Mouse (Mus musculus) layer of hippocampus, postnatal 10 days (tissue): ENCODE data around the gene Stx8. TPM values are rescaled to one million over a fixed set of nuclear protein-coding genes. Genes with fewer than 3 reads are reported as not detected.
A peak's percentile ranks its signal among the peaks of the same experiment; 100 is the strongest.

ENCODE experiments used
- DNase-seq, 2 experiments: peaks; one replicate each; pipeline ENCODE4 v3.0.0; 2021; ENCODE audit warnings: low spot score in 2 of 2
- long read RNA-seq: library from polyadenylated mRNA; stranded (forward); transcript quantifications from one replicate; pipeline ENCODE4 v2.0.0, GENCODE M21; 2023
- total RNA-seq, 2 experiments: library from RNA; stranded (reverse); gene quantifications; 2 replicates each; pipeline ENCODE4 v1.2.3; 2021

The Stx8 gene
- 10 to 100 TPM; 27.2 to 37.8 TPM for total RNA-seq
- long read RNA-seq, full-length matches to known transcripts, result 37 of 46 reads
- long read RNA-seq, partial matches to known transcripts, result 2 of 46 reads
- long read RNA-seq, other reads (novel, unspliced or antisense), result 7 of 46 reads

DNA sequence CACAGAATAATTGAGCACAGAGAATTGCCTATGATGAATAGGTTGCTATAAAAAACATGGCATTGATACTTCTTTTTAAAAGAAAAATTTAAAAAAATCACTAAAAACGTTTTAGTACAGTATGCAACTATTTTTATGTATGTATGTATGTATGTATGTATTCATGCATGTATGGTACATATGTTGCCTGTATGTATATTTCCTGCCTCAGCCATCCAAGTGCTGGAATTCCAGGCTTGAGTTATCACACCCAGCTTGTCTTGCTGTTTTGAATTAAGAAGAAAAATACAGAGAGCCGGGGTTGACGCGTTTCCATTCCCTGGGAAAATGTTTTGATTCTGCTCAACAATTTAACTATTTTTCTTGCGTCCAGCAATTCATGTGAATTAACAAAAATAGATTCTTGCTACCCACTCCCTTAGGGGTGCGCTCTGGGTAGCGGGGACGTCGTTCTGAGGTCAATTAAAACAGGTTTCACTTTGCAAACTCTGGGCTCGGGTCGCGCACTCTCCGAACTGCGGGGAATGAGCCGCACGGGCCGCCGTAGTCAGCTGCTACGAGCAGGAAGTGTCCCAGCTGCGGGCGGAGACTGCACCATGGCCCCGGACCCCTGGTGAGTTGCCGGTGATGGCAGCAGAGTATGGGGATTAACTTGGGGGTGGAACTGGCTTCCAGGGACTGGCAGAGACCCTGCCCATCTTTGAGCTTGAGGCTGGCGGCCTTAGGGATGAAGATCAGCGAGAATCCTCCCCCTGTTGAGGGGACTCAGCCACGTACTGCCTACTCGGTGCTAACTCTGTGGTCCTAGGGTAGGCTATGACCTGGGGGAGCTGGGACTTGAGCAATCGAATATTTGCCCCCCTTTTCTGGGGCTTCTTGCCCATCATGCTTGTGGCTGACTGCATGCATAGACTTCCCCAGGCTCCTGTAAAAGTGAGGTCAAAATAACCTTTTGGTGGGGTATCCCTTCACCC, at the start of gene Stx8:
TSS of gene Stx8 (plus strand) at position 289 of the 974 bp plus-strand sequence.
- DNase-seq, result peak; percentile 96 to 97

- DNase-seq, result no peak
These were observed 48.9 kb upstream of the Stx8 start for GRCm38 (mm10) chr11:67917126-67917525.

DNA sequence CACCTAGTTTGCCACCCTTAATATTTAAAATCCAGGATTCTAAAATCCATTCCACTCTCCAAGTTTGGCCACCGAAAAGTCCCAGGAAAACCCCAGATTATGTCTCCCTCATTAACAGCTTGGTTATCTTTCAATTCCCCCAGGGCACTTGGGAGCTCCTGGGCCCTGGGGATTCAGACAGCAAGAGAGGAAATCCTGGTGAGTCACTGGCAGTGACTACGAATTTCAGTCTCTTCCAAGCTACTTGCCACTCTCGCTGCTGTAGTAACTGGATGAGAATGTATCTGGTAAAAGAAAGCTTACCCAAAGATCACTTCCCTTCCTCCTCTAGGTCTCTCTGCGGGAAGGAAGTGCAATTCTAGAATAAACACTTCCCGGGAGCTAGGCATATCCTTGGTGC, 46.4 kb upstream of the Stx8 start:
- DNase-seq, result no peak

GRCm38 (mm10) chr11:67920226-67920960, 45.6 kb upstream of the Stx8 start:
- DNase-seq, result no peak

GRCm38 (mm10) chr11:67921091-67921826, 44.7 kb upstream of the Stx8 start:
- peak in 1 of 2 experiments; percentile 44 for DNase-seq

DNA sequence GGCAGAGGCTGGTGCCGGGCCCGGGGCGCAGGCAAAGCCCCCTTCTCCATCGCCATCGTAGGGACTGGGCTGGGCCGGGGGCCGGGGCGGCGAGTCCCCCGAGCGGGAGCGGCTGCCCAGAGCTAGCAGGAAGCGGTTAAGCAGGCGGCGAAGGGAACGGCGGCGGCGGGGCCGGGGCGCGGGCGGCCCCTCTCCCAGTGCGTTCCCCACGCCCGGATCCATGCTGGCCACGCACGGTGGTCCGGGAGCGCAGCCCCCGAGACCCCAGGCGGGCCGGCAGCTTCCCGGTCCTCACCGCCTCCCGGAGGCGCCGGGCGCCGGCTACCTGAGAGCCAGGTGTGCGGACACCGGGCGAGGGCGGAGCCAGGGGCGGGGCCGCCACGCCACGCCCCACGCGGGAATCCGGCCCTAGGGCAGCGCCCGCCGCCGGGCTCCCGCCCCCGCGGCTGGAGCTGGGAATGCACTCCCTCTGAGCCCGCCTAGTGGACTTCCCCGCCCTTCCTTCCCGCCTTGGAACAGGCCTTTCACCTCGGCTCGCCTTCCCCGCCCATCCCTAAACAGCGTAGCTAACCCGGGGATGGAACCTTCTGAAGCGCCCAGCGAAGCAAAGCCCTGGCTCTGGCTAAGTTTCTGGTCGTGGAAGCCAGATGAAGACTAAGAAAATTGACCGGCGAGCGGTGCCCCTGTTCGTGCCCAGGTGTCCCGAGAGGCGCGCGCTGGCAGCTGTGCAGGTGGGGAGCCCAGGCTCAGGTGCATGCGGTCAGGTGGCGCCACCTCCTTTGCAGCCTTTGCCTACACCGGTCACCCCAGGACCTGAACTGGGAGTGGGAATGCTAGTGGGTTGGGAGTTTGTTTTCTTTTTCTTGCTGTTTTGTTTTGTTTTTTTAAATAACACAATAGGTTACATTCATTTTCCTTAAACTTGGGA, 43.9 kb upstream of the Stx8 start, which contains the start of gene Usp43:
TSS of gene Usp43 (minus strand) at position 327 of the 928 bp plus-strand sequence.
- peak; percentile 28 to 42 for DNase-seq

DNA sequence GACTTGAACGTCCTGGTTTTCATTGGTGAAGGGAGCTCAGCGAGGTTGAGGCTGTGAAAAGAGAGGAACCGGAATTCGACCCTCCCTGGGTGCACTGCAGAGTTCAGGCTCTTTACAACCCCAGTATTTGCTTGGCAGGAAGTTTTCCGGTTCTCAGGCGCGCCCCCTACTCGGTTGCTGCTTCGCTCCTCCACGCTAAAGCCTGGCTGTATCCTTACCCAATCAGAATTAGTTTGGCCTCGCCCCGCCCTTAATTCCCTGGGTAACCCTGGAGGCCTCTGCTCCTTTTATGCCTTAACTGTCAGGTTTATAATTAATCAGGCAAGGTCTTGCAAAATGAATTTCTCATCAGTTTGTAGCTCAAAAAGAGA, 43.3 kb upstream of the Stx8 start:
- peak; percentile 45 to 68 for DNase-seq

GRCm38 (mm10) chr11:67923720-67924119, 42.3 kb upstream of the Stx8 start:
- DNase-seq, result no peak

DNA sequence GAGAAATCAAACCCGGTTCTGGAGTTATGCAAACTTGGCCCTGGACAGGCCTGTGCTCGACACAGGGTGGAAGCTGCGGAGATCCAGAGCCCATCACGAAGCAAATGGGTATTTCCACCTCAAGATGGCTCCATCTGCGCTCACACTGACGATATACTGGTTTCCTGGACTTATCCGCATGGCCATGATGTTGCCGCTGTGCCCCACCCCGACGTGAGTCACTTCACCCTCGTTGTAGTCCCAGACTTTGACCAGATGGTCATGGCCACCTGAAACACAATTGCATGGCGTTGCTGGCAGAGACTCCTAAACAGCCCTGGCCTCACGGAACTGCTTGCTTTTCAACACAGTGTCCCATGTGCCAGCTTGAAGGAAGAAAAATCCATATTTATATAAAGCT, 41.0 kb upstream of the Stx8 start:
- DNase-seq, result no peak

DNA sequence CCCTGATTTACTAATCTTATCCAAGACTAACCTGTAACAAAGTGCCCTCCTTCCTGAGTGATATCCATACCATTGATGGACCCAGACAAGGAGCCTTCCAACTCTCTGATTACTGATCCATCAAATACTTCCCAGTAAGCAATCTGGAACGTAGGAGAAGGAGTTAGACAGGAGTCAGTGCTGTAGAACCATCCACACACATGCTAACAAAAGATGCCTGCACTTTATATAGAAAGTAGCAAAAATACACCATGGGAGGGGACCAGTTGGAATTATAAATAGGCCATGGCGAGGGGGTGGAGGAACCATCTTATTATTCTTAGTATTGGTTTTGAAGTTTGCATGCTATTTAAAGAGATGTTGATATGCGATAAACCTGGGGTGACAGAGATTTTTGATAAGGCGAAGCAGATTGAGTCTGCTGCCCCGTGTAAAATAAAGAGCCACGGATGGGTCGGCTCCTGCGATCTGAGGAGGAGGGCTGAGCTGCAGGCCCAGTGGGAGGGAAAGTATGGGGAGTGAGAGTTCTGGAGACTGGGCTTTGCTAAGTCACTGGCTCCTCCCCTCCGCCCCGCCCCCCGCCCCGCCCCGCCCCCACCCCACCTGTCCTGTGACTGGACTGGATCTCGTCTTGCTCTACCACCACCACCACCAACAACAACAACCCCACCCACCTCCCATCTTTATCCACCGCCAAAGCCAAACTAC, 39.5 kb upstream of the Stx8 start:
- no peak for DNase-seq

DNA sequence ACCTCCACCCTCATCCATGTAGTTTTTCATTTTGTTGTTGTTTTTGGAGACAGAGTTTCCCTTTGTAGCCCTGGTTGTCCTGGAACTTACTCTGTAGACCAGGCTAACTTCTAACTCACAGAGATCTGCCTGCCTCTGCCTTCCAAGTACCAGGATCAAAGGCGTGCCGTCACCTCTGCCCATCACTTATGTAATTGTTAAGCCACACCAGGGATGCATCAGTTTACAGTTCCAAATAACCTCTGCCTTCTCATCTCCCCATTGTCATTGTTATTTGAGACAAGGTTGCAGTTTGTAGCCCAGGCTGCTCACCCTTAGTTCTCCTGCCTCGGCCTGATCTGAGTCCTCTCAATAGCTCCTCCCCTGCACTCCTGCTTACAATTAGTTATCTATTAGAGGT, 33.8 kb upstream of the Stx8 start:
- no peak for DNase-seq

DNA sequence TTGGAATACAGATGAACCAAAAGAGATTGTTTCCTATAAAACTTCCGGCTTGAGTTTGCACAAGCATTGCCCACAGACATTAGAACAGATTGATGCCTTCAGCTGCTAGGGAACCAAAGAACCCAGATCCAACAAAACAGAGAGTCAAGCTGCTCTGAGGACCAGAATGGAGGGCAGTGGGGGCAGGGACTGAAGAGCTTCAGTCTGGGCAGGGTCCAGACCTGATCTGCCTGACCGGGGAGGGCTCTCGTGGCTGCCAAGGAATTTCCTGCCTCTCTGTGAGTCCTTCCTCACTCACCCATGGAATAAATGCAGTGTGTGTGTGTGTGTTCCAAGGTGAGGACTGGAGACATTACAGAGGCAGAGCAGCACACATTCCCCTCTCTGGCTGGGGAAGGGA, 17.8 kb upstream of the Stx8 start:
- peak; percentile 38 to 45 for DNase-seq

DNA sequence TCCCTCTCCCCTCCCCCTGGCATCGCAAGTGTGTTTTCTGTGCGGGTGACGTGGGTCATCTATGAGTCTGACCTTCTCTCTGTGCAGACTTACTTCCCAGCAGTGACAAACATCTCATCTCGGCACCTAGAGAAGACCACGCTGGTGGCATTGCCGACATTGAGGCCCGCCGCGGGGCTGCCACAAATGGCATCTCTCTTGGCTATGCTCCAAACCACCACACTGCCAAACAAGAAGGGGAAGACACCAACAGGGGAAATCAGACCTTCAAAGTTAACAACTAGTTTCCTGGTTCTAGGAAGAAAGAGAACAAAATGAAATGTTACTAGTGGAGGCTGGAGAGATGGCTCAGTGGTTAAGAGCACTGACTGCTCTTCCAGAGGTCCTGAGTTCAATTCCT, 16.5 kb upstream of the Stx8 start:
- peak in 1 of 2 experiments; percentile 17 for DNase-seq

- no peak for DNase-seq
These were observed 12.4 kb upstream of the Stx8 start for GRCm38 (mm10) chr11:67953604-67954003.

DNA sequence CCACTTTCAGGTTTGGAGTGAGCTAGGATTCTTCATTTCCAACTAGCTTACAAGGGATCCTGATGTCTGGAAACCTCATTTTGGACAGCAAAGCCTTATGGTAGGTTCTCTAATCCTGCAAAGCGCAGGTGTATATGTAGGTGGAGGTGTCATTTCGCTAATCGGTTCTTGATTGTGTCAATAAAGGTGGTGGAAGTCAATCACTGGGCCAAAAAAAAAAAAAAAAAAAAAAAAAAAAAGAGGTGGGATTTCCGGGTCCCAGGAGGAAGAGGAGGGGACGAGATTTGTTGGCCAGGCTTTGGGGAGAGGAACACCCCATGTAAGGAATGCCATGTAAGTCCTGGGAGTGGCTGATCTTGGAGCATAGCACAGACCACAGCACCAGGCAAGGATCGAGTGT, 11.6 kb upstream of the Stx8 start:
- no peak for DNase-seq

DNA sequence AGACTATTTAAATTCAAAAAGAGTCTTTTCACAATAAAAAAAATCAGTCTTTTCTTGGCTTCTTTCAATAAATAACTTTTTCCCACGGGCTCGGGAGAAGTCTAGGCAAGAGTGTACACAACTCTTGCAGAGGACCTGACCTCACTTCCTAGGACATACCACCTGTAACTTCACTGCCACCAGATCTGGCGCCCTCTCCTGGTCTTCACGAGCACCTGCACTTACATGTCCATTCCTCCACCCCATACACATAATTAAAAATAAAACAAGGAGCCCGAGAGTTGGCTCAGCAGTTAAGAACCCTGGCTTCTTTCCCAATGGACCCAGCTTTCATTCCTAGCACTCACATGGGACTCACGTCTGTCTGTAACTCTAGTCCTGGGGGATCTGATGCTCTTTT, 1.9 kb upstream of the Stx8 start:
- DNase-seq, result no peak

- DNase-seq, result peak; percentile 86 to 90
These were observed 630 bp upstream of the Stx8 start, which contains the start of gene Cfap52 for GRCm38 (mm10) chr11:67965242-67965883. Gene Cfap52 (minus strand): TSS chr11:67965651.

DNA sequence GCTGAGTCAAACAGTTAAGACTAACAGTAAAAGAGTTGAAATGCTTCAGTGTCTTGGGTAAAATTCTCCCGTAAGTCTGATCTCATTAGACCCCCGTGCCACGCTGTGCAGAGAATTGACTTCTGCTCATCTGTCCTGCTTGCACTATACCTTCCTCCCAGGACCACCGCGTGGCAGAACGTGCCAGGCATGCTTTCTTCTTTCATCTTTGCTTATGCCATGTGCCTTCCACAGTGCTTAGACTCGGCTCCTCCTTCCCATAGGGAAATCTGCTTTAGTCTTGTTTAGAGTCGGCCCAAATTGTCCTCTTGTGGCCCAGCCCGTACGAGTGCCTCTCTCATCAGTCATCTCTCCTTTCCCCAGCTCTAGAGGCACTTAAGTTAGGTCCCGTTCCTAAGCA, 1.8 kb downstream of the Stx8 start:
- no peak for DNase-seq

- no peak for DNase-seq
These were observed 6.6 kb downstream of the Stx8 start for GRCm38 (mm10) chr11:67972606-67973005.
